Mouse (Mus musculus): ENCODE results near the gene Larp6.

The Larp6 gene

DNA sequence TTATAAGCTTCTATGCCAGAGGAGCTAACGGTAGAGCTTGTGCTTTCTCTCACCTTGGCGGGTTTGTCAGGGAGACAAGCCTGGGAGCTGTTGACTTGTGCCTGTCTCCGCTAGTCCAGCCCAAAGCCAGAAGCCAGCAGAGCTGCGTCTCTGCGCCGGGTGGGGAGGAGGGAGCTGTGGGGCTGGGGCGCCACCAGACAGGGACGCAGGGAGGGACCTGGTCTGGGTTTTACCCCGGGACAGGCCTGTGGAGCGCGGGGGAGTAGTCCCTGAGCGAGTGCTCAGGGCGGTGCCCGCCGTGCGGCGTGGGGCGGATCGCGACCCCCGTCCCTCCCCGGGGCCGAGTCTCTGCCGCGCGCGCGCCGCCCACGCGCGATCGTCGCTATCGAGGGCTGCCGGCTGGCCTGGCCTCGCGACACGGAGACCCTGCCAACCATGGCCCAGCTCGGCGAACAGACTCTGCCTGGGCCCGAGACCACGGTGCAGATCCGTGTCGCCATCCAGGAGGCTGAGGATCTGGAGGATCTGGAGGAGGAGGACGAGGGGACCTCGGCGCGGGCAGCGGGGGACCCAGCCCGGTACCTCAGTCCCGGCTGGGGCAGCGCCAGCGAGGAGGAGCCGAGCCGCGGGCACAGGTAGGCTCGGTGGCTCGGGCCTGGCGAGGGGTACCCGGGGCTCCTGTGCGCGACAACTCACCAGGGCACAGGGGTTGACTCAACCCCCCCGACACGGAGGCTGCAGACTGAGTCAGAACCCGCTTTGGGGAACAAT lies at the start of gene Larp6:
Gene Larp6 (plus strand): TSS at position 219 of the 771 bp plus-strand sequence.
- DNase-seq: peak; percentile 76 to 77

DNA sequence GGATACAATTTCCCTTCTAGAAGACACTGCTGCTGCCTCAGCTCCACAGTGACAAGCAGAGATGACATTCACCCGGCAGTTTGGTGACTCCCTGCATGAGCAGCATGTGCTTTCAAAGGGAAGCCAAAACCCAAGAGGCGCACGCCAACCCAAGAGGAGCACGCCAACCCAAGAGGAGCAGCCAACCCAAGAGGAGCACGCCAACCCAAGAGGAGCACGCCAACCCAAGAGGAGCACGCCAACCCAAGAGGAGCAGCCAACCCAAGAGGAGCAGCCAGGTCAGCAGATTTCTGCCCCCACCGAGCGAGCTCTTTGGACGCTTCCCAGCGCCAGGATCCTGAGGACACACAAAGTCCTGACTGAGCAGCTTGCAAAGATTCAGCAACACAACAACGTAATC lies 48.4 kb upstream of the Larp6 start:
- peak; percentile 91 to 92 for DNase-seq

- DNase-seq: no peak
Observed at GRCm38 (mm10) chr9:60664866-60665265, 47.9 kb upstream of the Larp6 start.

DNA sequence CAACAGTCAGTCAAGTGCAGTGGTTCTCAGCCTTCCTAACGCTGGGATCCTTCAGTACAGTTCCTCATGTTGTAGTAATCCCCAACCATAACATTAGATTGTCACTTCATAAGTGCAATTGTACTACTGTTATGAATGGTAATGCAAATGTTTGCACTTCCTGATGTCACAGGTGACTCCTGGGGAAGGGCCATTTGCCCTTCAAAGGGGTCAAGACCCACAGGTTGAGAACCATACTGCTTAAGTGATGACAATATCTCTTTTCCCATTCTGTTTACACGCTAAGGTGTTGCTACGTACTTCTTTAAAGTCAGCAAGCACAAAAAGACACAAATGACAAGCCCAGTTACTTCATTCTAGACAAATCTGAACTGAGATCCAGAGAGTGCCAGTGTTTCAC lies 47.3 kb upstream of the Larp6 start:
- DNase-seq: no peak

- peak; percentile 46 to 68 for DNase-seq
Observed at GRCm38 (mm10) chr9:60668886-60669285, 43.9 kb upstream of the Larp6 start.

GRCm38 (mm10) chr9:60672568-60672967 lies 40.2 kb upstream of the Larp6 start:
- no peak for DNase-seq

DNA sequence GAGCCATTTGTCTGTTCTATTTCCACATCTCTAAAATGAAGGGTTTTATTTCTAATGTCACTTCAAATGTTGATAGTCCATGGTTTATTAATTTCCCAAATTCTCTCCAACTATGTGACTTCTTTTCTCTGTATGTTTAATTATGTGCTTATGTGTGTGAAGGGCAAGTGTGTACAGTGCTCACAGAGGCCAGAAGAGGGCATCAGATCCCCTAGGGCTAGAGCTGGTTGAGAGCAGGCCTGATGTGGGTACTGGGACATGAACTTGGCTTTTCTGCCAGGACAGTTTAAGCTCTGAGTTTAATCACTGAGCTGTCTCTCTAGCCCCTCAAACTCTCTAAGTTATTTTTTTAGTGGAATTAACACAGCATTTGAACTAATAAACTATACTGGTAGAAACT lies 38.0 kb upstream of the Larp6 start:
- no peak for DNase-seq

GRCm38 (mm10) chr9:60676429-60676828 lies 36.4 kb upstream of the Larp6 start:
- DNase-seq: no peak

DNA sequence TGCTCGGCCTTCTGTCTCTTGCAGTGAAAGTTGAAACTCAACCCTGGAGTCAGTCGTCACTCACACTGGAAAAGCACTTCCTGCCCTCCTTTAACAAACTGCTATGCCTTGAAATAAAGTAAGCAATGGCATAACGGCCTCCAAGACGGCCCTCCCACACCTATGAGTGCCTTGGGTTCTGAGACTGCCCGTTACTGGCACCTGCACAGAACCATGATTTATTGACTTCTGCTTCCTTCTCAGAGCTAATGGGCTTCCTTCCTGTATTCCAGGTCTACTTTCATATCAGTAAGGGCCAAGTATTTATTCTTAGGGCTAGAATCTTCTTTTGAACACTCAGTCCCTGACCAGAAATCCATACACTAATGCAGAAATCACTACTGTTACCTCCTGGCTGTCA lies 33.9 kb upstream of the Larp6 start:
- DNase-seq: no peak

GRCm38 (mm10) chr9:60681005-60681404 lies 31.8 kb upstream of the Larp6 start:
- no peak for DNase-seq

DNA sequence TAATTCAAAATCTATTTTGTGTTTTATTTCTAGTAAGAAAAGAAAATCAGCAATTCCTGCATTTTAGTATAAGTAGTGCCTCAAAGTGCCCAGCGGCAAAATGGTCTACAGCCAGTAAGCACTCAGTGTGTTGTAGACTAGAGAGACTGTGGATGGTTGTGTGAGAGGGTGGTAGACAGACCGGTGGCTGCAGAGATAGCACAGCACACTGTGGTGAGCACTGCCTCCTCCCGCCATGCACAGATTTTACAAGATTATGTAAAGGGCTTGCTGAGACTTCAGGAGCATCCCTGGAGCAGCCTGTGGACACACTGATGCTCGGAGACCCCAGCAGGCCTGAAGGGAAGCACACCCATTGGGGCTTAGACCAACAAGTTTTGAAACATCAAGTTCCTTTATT lies 30.0 kb upstream of the Larp6 start:
- no peak for DNase-seq

DNA sequence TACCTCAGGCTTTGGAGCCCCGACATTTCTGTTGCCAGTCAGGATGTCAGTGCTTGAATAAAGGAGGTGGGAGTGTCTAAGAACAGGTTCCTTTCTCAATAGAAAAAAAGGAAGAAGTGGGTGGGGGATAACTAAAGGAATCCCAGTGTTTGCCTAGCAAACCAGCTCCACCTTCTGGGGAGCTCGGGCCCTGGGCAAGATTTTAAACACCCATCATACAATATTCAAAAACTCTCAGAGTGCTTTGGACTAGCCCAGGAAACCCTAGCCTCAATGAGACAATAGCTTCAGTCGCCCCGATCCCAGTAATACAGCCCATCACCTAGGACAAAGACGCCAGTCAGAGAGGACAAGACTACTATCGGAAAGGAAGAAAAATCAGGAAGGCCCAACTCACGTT lies 25.4 kb upstream of the Larp6 start:
- peak in 1 of 2 experiments; percentile 56 for DNase-seq

DNA sequence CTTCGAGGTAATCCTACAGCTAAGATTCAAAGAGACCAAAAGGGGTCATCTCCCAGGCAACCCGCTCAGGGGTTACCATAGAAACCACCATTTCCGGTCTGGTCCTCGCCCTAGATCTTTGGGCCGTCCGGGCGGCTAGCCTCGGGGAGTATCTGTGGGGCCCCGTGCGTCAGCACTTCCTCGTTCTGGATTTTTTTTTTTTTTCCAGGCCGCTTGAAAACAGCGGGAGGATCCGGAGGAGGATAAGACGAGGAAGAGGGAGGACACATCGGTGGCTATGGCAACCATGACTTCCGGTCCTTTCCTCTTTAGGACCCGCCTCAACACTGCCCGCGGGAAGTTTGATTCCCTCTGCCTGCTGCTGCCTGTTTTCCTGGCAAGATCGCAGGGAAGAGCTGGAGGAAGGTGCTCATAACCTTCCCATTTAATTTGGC lies 24.9 kb upstream of the Larp6 start, which contains the start of gene Lrrc49:
Gene Lrrc49 (minus strand): TSS at position 268 of the 434 bp plus-strand sequence.
- DNase-seq: peak; percentile 87 to 94

GRCm38 (mm10) chr9:60692624-60693023 lies 20.2 kb upstream of the Larp6 start:
- no peak for DNase-seq

DNA sequence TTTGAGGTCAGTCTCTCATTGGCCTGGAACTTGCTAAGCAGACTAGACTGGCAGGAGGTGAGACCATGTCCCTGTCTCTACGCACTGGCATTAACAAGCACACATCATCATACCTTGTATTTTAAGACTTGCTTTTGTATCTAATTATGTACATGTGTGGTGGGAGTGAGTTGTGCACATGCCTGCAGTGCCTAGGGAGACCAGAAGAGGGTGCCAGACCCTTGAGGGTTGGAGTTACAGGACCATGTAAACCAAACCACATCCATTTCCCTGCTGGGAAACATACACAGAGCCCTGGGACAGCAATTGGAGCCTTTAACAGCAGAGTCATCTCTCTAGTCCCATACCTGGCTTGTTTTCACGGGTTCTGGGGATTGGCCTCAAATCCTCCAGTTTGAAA lies 18.8 kb upstream of the Larp6 start:
- peak in 1 of 2 experiments; percentile 18 for DNase-seq

- no peak for DNase-seq
Observed at GRCm38 (mm10) chr9:60696271-60696985, 16.4 kb upstream of the Larp6 start.

- no peak for DNase-seq
Observed at GRCm38 (mm10) chr9:60699581-60700231, 13.1 kb upstream of the Larp6 start.

GRCm38 (mm10) chr9:60707594-60707993 lies 5.2 kb upstream of the Larp6 start:
- no peak for DNase-seq

DNA sequence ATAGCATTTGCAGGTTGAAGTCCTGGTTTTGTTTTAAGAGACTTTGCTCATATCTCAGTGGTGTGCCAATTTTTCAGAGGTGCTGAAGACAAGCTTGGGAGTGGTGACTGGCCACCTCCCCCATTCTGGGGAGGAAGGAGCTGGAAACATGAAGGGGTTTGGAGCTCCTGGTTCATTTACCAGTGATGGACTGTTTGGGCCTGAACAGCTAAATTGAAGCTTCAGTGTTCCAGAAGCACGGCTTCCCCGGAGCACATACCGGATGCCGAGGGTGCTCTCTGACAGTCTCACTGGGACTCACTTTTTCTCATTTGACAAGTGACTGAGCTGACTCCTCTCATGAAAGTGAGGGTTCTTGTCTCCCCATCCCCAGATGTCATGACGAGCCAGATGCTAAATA lies 4.2 kb upstream of the Larp6 start:
- no peak for DNase-seq

DNA sequence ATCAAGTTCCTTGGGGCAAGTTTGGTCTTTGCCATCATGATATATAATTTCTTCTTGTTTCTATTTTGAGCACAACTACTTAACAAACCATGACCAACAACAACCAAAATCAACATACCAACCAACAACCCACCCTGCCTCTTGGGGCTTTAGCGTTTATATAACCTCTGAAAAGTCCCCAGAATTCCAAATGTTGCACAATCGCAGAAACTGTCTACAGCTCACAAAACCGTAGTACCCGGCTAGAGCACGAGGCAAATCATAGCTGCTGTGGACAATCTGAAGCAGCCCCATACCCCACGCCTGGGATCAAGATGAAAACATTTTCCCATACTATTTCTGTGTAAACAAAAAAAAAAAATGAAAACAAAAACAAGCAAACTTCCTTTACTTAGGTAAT lies 3.1 kb upstream of the Larp6 start:
- no peak for DNase-seq

- DNase-seq: peak in 1 of 2 experiments; percentile 19
Observed at GRCm38 (mm10) chr9:60712011-60712410, 778 bp upstream of the Larp6 start.

DNA sequence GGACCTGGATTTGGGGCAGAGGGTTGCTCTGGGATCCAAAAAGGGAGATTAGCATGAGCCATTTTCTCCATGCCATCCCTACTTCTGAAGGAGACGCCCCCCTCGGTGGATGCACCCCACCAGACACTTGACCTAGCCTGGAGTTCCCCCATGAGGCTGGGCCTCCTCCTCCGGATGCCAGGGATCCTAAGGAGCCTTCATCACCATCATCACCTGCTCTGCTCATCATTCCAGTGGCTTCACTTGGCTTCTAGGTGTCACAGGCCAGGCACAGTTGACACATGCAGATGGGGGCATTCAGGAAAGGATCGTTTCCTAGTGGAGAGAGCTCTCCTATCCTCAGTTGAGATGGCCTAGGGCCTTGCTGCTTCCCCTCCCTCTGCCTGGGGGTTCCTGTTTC lies 827 bp downstream of the Larp6 start:
- peak; percentile 22 to 38 for DNase-seq

- DNase-seq: peak; percentile 51 to 56
Observed at GRCm38 (mm10) chr9:60714191-60714590, 1.4 kb downstream of the Larp6 start.

DNA sequence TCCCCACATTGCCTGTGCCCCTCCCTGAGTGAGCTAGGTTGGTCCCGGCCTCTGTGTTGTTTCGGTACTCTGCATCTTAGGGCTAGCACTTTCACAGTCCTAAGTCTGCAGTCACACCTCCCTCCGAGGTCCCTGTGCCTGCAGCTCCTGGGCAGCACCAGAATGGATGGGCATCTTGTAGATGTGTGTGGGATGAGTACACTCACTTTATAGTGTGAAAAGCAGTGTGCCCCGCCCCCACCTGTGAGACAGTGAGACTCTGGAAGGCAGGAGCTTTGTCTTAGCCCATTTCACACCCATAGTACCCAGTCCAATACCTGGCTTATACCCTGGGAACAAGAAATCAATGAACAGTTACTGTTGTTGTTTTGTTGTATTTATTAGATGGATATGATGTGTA lies 2.5 kb downstream of the Larp6 start:
- peak in 1 of 2 experiments; percentile 18 for DNase-seq

Data from cerebellum, postnatal 36 days (tissue).